Mouse (Mus musculus) liver, embryonic 16.5 days (tissue): ENCODE data around the gene App. TPM values are rescaled to one million over a fixed set of nuclear protein-coding genes. Genes with fewer than 3 reads are reported as not detected.

Experiments
- ATAC-seq: fragments of 200-750 bp; cut with Nextera tagmentation; 2 replicates; pipeline ENCODE4 v1.8.0; 2017; ENCODE audit warnings: low read depth, mild to moderate bottlenecking, moderate number of reproducible peaks, moderate library complexity
- H3K27ac ChIP-seq: fragments of 300-500 bp; sonication (generic); 2 replicates; pipeline ENCODE4 v1.5.1; 2014; ENCODE audit warnings: mild to moderate bottlenecking, low read length
- H3K27me3 ChIP-seq: fragments of 300-500 bp; sonication (generic); 2 replicates; pipeline ENCODE4 v1.6.1; 2014; ENCODE audit warnings: low read depth, low read length, mixed read lengths; ENCODE audit not compliant: control insufficient read depth, insufficient read depth
- H3K36me3 ChIP-seq: fragments of 300-500 bp; sonication (generic); 2 replicates; pipeline ENCODE4 v1.6.1; 2014; ENCODE audit warnings: mild to moderate bottlenecking; ENCODE audit not compliant: control insufficient read depth, insufficient read depth
- H3K4me1 ChIP-seq: fragments of 300-500 bp; sonication (generic); 2 replicates; pipeline ENCODE4 v1.6.1; 2014; ENCODE audit warnings: low read depth, low read length, mixed read lengths; ENCODE audit not compliant: control insufficient read depth
- H3K4me2 ChIP-seq: fragments of 300-500 bp; sonication (generic); 2 replicates; pipeline ENCODE4 v1.6.1; 2014; ENCODE audit warnings: low read depth, low read length, mixed read lengths
- H3K4me3 ChIP-seq: fragments of 300-500 bp; sonication (generic); 2 replicates; pipeline ENCODE4 v1.5.1; 2014; ENCODE audit warnings: low read depth, mild to moderate bottlenecking, low read length
- H3K9ac ChIP-seq: fragments of 300-500 bp; sonication (generic); 2 replicates; pipeline ENCODE4 v1.6.1; 2014; ENCODE audit warnings: low read depth, low read length
- H3K9me3 ChIP-seq: fragments of 300-500 bp; sonication (generic); replicated peaks from 2 replicates; pipeline ENCODE4 v1.6.1; 2016; ENCODE audit warnings: low read length; ENCODE audit not compliant: control insufficient read depth
- WGBS: fragments of 180-500 bp; shearing (Covaris S2); extraction: QIAGEN DNeasy Blood & Tissue Kit; methylation state at CpG from one replicate; pipeline ENCODE4 v1.1.7; 2014; ENCODE audit not compliant: insufficient replicate concordance; 5-methylcytosine and 5-hydroxymethylcytosine counted together
- polyA plus RNA-seq: library from polyadenylated mRNA; unstranded; fragments of >200 nt; fragmentation: Nextera tagmentation; extraction: Ambion mirVana; gene quantifications from 2 replicates; pipeline ENCODE4 v1.2.1, GENCODE M21; 2015

App gene
- polyA plus RNA-seq, 1 experiment from 2014 or later, result 19.9 TPM

DNA sequence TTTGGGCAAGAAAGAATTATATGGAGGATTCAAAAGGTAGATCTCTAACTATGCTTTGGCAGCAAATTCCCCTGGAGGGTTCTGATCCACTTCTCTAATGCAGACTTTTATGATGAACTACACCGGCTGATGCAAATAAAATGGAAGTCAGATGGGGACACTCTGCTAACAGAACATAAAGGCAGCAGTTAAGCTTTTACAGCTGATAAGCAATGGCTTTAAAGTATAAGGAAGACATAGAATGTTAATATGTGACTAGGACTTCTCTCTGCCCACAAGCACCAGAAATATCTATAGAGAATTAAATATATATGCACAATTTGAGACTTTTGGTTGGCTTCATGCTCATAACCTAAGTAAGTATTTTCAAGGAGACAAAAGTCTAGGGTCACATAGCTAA, 81.4 kb downstream of the App start:
- H3K4me3 ChIP-seq, result no peak overlapping the region
- H3K9me3 ChIP-seq, result no peaks in the 10 kb centered on the region
- no peak overlapping the region for H3K9ac ChIP-seq
- H3K27ac ChIP-seq, result no peak overlapping the region
- H3K4me2 ChIP-seq, result no peak overlapping the region
- no peaks in the 10 kb centered on the region for H3K27me3 ChIP-seq
- 68% methylated on average over 1 of the region's 1 CpGs for WGBS
- ATAC-seq, result no peak
- H3K36me3 ChIP-seq, result no peaks in the 10 kb centered on the region
- H3K4me1 ChIP-seq, result no peaks in the 10 kb centered on the region

- 73% methylated on average over 14 of the region's 14 CpGs for WGBS
- H3K36me3 ChIP-seq, result no peaks in the 10 kb centered on the region
- H3K9ac ChIP-seq, result no peak overlapping the region
- no peaks in the 10 kb centered on the region for H3K27me3 ChIP-seq
- H3K4me1 ChIP-seq, result no peaks in the 10 kb centered on the region
- no peak for ATAC-seq
- H3K4me2 ChIP-seq, result no peak overlapping the region
- no peak overlapping the region for H3K27ac ChIP-seq
- no peak overlapping the region for H3K4me3 ChIP-seq
- no peaks in the 10 kb centered on the region for H3K9me3 ChIP-seq
Observed at GRCm38 (mm10) chr16:85090992-85091391, 82.6 kb downstream of the App start.

- Histone ChIP-seq H3K4me3 (no peak overlapping the region), H3K36me3 (no peaks in the 10 kb centered on the region), H3K9ac (no peak overlapping the region), H3K4me1 (no peaks in the 10 kb centered on the region), H3K4me2 (no peak overlapping the region), H3K27me3 (no peaks in the 10 kb centered on the region), H3K27ac (no peak overlapping the region), H3K9me3 (no peaks in the 10 kb centered on the region)
- ATAC-seq, result no peak
- WGBS, result 78% methylated on average over 10 of the region's 10 CpGs
Observed at GRCm38 (mm10) chr16:85088126-85088525, 85.4 kb downstream of the App start.

DNA sequence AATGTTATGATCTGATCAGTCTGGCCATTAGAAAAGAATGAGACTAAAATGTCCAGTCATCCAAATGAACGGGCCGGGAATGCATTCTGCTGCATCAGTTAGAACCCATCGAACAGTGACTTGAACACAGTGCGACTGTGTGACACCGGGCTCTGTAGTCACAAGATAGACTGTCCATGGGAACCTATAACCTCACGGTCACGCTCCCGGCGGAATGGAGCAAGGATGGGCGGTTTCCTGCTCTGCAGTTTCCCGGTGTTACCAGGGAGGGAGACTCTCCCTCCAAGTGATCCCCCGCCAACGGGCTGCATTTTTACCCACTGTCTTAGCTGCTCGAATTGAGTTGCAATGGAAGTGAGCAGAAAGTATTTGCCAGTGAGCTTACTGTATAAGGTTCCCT, 87.3 kb downstream of the App start:
- no peaks in the 10 kb centered on the region for H3K27me3 ChIP-seq
- no peaks in the 10 kb centered on the region for H3K36me3 ChIP-seq
- no peak overlapping the region for H3K27ac ChIP-seq
- H3K9me3 ChIP-seq, result no peaks in the 10 kb centered on the region
- ATAC-seq, result no peak
- no peak overlapping the region for H3K4me3 ChIP-seq
- 77% methylated on average over 14 of the region's 14 CpGs for WGBS
- no peak overlapping the region for H3K4me2 ChIP-seq
- no peak overlapping the region for H3K9ac ChIP-seq
- H3K4me1 ChIP-seq, result no peaks in the 10 kb centered on the region

DNA sequence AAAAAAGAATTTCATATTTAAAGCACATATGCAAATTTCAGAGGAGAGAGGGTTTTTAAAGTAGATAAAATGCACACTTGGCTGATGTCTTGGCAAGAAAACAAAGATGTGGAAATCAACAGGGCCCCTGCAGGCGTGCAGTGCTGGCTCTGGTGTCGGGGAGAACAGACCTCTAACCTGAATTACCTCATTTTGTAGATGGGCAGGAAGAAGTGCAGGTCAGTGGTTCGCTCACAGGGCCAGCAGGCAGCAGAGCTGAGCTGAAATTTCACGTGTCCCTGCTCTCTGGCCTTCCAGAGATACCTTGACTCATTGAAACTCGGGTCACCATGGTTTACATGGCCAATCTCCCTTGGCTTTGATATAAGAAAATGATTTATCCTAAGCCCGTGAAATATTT, 87.7 kb downstream of the App start:
- H3K36me3 ChIP-seq, result no peaks in the 10 kb centered on the region
- no peak for ATAC-seq
- no peak overlapping the region for H3K4me2 ChIP-seq
- H3K9ac ChIP-seq, result no peak overlapping the region
- H3K9me3 ChIP-seq, result no peaks in the 10 kb centered on the region
- no peak overlapping the region for H3K4me3 ChIP-seq
- H3K4me1 ChIP-seq, result no peaks in the 10 kb centered on the region
- 53% methylated on average over 6 of the region's 6 CpGs for WGBS
- H3K27me3 ChIP-seq, result no peaks in the 10 kb centered on the region
- no peak overlapping the region for H3K27ac ChIP-seq

- 71% methylated on average over 1 of the region's 1 CpGs for WGBS
- H3K9ac ChIP-seq, result no peak overlapping the region
- H3K4me3 ChIP-seq, result no peak overlapping the region
- H3K27me3 ChIP-seq, result no peaks in the 10 kb centered on the region
- no peak overlapping the region for H3K27ac ChIP-seq
- H3K9me3 ChIP-seq, result no peaks in the 10 kb centered on the region
- no peaks in the 10 kb centered on the region for H3K4me1 ChIP-seq
- ATAC-seq, result no peak
- H3K36me3 ChIP-seq, result no peaks in the 10 kb centered on the region
- no peak overlapping the region for H3K4me2 ChIP-seq
Observed at GRCm38 (mm10) chr16:85084152-85084551, 89.4 kb downstream of the App start.

- Histone ChIP-seq H3K27ac (no peak overlapping the region), H3K27me3 (no peaks in the 10 kb centered on the region), H3K36me3 (no peaks in the 10 kb centered on the region), H3K9ac (no peak overlapping the region), H3K4me1 (no peaks in the 10 kb centered on the region), H3K4me2 (no peak overlapping the region), H3K9me3 (no peaks in the 10 kb centered on the region), H3K4me3 (no peak overlapping the region)
- 72% methylated on average over 2 of the region's 2 CpGs for WGBS
- peak; percentile 32; the same call in 1 of the 2 replicates for ATAC-seq
Observed at GRCm38 (mm10) chr16:85075330-85075729, 98.2 kb downstream of the App start.

DNA sequence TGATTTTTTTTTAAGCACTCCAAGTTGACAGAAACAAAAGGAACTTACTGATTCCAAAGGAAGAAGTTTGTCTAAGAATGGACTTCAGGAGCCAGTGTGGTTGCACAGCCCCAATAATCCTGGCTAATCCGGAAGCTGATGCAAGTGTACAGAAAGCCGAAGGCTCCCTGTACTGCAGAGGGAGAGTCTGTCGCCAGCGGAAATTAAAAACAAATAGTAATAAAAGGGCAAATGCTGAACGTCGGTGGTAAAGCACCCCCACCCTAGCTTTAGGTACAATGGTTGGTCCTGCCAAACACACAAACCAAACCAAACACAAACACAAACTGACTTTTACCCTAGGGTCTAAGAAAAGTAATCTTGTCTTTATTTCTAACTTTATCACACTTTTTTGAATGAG, 98.7 kb downstream of the App start:
- WGBS, result 56% methylated on average over 6 of the region's 6 CpGs
- H3K9me3 ChIP-seq, result no peaks in the 10 kb centered on the region
- no peaks in the 10 kb centered on the region for H3K36me3 ChIP-seq
- no peak overlapping the region for H3K9ac ChIP-seq
- no peak overlapping the region for H3K27ac ChIP-seq
- no peaks in the 10 kb centered on the region for H3K4me1 ChIP-seq
- no peak overlapping the region for H3K4me3 ChIP-seq
- no peaks in the 10 kb centered on the region for H3K27me3 ChIP-seq
- ATAC-seq, result no peak
- no peak overlapping the region for H3K4me2 ChIP-seq

DNA sequence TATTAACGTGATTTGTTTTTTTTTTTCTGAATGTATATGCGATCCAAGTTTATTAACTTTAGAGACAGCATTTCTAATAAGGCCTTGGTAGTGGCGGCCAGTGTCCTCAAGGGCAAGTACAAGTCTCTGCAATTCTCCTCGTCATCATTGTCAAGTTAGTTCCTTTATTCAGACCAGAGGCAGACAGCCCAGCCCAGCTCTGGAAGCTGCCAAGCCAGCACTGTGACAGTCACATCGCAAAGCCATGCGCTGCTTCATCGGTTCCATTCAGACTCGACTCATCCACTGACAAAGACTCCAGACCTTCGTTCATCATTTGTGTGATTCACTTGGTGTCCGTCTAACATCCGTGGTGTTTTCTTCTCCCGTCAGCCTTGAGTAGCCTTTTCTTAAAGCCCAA, 100.9 kb downstream of the App start:
- no peak for ATAC-seq
- H3K27ac ChIP-seq, result no peak overlapping the region

DNA sequence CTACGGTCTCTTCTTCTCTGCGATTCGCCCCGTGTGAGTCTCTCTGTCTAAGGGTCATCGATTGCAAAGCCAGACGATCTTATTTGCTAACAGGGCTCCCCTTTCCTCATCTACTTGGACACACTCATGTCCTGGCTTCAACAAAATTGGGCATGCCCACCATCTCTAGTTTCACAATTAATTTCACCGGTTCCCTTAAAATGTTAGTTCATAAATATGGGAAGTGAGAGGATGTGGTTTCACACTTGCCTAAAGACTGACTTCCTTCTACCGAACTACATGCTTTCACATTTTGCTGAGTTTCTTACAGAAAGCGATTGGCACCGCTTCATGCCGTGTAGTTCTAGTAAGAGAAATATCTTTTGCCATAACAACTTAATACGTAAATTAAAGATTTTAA, 101.8 kb downstream of the App start:
- Histone ChIP-seq H3K36me3 (no peaks in the 10 kb centered on the region), H3K9ac (no peak overlapping the region), H3K4me1 (no peaks in the 10 kb centered on the region), H3K27ac (no peak overlapping the region), H3K9me3 (no peaks in the 10 kb centered on the region), H3K27me3 (no peaks in the 10 kb centered on the region), H3K4me2 (no peak overlapping the region), H3K4me3 (no peak overlapping the region)
- ATAC-seq, result no peak
- 61% methylated on average over 12 of the region's 12 CpGs for WGBS

More for the DNA sequence above, 100.9 kb downstream of the App start:
- no peaks in the 10 kb centered on the region for H3K9me3 ChIP-seq
- no peaks in the 10 kb centered on the region for H3K27me3 ChIP-seq
- 67% methylated on average over 12 of the region's 12 CpGs for WGBS
- no peak overlapping the region for H3K9ac ChIP-seq
- H3K36me3 ChIP-seq, result no peaks in the 10 kb centered on the region
- no peak overlapping the region for H3K4me2 ChIP-seq
- no peaks in the 10 kb centered on the region for H3K4me1 ChIP-seq
- no peak overlapping the region for H3K4me3 ChIP-seq
